Mouse (Mus musculus) thymus, adult 2 months (tissue): ENCODE measurements around the gene Rgl3.

Experiments used
- CTCF ChIP-seq: fragments of 200-500 bp; IDR thresholded peaks from 2 replicates; pipeline ENCODE4 v1.5.1; 2012; ENCODE audit warnings: mild to moderate bottlenecking, control low read depth, low read length, moderate library complexity, borderline replicate concordance; ENCODE audit not compliant: control insufficient read depth, poor library complexity, insufficient read depth; ENCODE audit errors: extremely low read depth
- POLR2A ChIP-seq: fragments of 200-500 bp; IDR thresholded peaks from 2 replicates; pipeline ENCODE4 v1.6.1; 2012; ENCODE audit warnings: mild to moderate bottlenecking, low read length, control low read depth, moderate library complexity; ENCODE audit not compliant: control insufficient read depth, poor library complexity, insufficient read depth; ENCODE audit errors: extremely low read depth

GRCm38 (mm10) chr9:21978398-21979128 lies 10.7 kb downstream of the Rgl3 start:
- TF ChIP-seq CTCF (no peak), POLR2A (no peak)
